Mouse (Mus musculus): ENCODE results near the gene St7. TPM values are rescaled to one million over a fixed set of nuclear protein-coding genes. Genes with fewer than 3 reads are reported as not detected.

Gene St7
- total RNA-seq, 2 experiments from 2014 or later, result 28.7 to 44.5 TPM

DNA sequence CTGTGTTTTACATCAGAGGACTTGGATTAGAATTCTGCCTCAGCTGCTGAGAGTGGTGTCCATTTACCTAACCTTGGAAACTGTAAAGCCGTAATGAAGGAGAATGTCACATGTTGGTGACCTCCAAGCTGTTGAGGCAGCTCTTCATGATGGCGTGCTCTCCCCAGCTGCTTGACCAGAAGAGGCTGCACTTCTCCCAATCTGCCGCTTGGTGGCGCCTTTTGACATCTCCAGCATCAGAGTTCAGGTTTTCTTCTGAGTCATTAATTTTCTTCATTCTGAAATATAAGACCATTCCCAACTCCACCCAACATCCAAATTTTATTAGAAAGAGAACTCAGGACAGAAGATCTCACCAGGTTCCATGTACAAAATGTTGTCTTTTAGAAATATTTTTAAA is 232.5 kb downstream of the St7 start:
- no peak for DNase-seq (ENCODE audit: low spot score in 2 of 2)
- intact Hi-C loops (cut with DNase I), result loop anchor here (10.0 kb wide), 1 partner anchor 150 kb away; no protein-coding TSS in a partner anchor

DNA sequence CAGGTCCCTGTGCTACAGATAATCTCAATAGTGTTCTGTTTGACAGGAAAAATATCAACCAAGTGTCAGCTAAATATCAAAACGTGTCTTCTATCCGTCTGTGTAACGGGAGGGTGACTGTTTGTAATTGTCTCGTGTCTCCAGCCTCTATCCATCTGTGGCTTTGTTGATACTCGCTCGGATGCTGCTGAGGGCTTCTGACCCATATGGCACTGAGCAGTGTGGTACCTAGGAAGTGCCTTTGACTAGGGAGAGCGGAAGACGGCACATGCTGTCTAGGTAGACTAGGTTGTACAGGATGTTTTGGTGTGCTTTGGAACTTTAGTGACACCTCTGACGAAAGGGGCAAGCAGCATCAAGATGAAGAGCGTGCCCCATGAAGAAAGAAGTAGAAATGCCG is 235.0 kb downstream of the St7 start:
- intact Hi-C loops (cut with DNase I), result loop anchor here (10.0 kb wide), 1 partner anchor 147 kb away; no protein-coding TSS in a partner anchor
- no peak for DNase-seq (ENCODE audit: low spot score in 2 of 2)

DNA sequence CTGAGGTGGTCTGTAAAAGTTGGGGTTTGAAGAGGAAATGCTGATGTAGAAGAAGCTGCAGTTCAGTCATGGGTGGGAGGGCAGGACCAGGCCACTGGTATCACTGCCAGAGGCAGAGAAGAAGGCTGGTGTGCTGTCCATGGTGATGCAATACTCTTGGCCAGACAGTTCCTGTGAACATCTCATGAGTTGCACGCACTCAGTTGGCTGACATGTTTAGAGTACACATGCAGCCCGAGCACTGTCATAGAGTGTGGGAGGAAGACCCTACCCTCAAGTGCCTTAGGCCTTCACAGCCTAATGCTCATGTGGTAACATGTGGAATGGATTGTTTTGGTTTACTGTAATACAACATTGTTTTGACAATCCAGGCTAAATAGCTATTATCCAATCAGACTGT is 238.5 kb downstream of the St7 start:
- no peak for DNase-seq (ENCODE audit: low spot score in 2 of 2)
- intact Hi-C loops (cut with DNase I), result no loop called here

DNA sequence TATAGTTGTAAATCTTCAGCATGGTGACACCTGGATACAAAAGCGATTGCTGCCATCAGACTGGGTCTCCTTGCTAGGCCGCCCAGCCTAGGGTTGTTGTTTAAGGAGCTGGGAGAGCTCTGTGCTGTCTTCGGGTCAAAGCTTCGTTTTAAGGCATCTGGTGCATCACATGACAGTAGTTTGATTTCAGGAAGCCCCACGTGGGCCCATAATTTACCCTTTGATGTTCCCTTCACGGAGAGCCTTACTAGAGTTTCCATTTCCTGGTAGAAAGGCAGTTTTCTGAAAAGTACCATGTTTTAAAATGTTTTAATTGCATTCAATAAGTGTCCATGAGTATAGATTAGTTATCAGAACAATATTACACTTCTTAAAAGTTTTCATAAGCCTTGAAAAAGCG is 239.1 kb downstream of the St7 start:
- intact Hi-C loops (cut with DNase I), result no loop called here
- no peak for DNase-seq (ENCODE audit: low spot score in 2 of 2)

DNA sequence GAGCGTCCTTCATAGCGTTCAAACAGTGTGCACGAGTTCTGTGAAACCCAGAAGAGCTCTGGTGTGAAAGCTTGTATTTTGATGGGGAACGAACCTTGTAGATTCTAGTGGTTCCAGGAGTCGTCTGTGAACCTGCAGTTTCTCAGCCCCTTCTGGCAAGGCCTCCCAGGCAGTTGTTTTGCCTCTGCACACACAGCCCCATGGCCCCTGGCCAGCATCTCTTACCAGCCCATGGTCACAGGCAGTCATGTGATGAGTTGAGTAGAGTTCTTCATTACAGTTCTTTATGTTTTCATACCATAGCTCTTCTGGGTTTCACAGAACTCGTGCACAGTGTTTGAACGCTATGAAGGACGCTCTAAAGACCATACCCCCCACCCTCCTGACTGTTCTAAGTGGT is 240.1 kb downstream of the St7 start:
- DNase-seq (ENCODE audit: low spot score in 2 of 2), result no peak
- intact Hi-C loops (cut with DNase I), result no loop called here

GRCm38 (mm10) chr6:17938631-17939346 is 246.1 kb downstream of the St7 start:
- DNase-seq (ENCODE audit: low spot score in 2 of 2), result peak in 1 of 2 experiments; percentile 22
- intact Hi-C loops (cut with DNase I), result no loop called here

GRCm38 (mm10) chr6:17941916-17942315 is 249.2 kb downstream of the St7 start:
- intact Hi-C loops (cut with DNase I), result no loop called here
- no peak for DNase-seq (ENCODE audit: low spot score in 2 of 2)

GRCm38 (mm10) chr6:17942344-17942743 is 249.6 kb downstream of the St7 start:
- intact Hi-C loops (cut with DNase I), result no loop called here
- no peak for DNase-seq (ENCODE audit: low spot score in 2 of 2)

GRCm38 (mm10) chr6:17943877-17944617 is 251.3 kb downstream of the St7 start:
- DNase-seq (ENCODE audit: low spot score in 2 of 2), result no peak
- intact Hi-C loops (cut with DNase I), result no loop called here

GRCm38 (mm10) chr6:17946456-17946855 is 253.7 kb downstream of the St7 start:
- no peak for DNase-seq (ENCODE audit: low spot score in 2 of 2)
- intact Hi-C loops (cut with DNase I), result no loop called here

DNA sequence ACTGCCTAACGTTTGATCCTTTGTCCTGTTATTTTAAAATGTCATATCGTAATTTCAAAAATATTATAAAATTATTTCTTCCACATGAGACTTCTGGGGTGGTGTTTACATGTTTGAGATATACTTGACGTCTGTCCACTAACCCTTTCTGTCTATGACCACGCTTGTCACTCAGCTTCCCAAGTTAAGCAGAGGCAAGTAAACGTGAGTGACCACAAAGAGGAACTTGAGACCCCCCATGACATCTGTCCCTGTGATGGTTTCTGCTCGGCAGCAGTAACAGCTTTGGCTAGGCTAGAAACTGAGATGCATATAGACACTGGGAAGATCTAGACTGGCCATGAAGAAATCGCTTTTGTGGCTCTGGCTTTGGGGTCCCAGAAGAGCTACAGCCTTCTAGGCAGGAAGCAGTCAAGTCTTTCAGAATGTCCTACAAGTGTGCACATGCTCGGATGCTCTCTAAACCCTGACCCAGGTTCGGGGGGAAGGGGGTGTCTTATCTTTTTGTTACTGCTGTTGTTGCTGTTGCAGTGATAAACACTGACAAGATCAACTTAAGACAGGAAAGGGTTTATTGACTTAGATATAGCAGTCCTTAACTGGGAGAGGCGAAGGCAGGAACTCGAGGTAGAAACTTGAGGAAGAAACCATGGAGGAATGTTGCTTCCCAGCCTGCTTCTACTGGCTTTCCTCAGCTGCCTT is 254.5 kb downstream of the St7 start:
- intact Hi-C loops (cut with DNase I), result no loop called here
- no peak for DNase-seq (ENCODE audit: low spot score in 2 of 2)

DNA sequence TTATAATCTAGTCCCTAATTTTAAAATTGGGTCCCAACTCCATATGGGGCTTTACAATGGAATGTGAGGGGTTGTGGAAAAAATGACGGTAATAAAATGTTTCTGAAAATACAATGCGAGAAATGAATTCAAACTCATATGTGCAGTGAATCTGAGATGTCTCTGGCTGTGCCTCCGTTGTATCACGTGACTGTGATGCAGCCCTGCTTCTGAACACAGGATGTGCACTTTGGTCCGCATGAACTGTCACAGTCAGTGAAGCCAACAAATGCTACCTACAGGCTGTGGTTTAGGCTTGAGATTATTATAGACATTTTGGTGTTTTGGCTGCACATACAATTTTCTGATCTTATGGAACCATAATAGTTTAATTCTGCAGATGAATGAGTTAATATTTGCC is 256.4 kb downstream of the St7 start:
- intact Hi-C loops (cut with DNase I), result no loop called here
- no peak for DNase-seq (ENCODE audit: low spot score in 2 of 2)

DNA sequence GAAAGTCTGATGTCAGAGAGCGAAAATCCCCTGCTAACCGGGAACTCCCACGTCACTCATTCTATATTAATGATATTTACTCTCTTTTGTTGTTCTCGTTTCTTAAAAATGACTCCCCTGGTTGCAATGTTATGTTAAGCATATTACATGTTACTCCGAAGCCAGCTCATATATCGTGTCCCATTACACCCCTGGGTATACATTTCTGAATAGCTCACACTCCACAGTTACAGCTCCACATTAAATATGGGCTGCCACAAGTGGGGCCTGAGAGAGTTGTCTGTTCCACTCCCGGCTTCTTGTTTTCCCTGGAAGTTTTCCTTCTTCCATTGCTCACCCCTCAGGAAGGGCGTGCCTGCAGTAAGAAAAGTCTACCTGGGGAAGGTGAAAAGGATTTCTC is 259.0 kb downstream of the St7 start:
- no peak for DNase-seq (ENCODE audit: low spot score in 2 of 2)
- intact Hi-C loops (cut with DNase I), result no loop called here

GRCm38 (mm10) chr6:17963455-17963854 is 270.7 kb downstream of the St7 start:
- DNase-seq (ENCODE audit: low spot score in 2 of 2), result no peak
- intact Hi-C loops (cut with DNase I), result no loop called here

DNA sequence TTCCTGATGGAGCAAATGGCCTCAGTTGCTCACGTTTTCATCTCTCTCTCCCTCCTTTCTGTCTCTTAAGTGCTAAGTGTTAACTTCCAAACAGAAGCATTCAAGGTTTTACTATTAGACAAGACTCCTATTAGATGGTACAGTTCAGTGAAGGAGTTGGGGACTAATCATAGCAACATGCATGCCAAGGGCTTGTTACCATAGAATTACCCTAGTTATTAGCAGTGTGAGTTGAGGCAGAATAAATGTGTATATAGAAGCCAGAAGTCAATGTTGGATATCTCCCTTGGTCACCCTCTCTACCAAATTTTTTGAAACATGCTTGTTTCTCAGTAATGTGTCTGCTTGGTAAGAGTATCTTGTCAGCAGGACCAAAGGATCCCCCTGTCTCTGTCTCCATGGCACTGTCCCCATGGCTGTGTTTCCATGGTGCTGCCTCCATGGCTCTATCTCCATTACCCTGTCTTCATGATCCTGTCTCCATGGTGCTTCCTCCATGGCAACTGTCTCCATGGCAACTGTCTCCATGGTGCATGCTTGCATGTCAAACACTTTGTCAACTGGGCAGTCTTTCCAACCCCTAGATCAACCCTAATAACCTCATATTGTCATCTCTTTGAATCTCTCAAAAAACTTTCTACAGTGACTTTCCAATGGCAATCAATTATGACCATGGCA is 275.9 kb downstream of the St7 start:
- intact Hi-C loops (cut with DNase I), result no loop called here
- no peak for DNase-seq (ENCODE audit: low spot score in 2 of 2)

DNA sequence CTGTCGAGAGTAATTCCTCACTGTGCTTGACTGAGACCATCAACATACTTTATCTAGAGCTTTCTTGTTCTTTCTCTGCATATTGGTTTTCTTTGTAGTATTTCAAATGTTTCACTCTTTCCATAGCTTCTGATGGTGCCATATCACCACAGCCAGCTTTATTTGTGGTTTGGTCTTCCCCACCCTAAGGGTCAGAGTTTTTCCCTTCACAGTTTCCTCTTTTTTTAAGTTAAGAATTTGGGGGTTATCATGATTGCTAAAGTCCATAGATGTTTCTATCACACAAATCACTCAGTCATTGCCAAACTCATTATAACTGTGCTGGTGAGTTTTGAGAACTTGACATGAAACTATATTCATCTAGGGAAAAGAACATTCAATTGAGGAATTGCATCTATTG is 277.1 kb downstream of the St7 start:
- DNase-seq (ENCODE audit: low spot score in 2 of 2), result no peak
- intact Hi-C loops (cut with DNase I), result no loop called here

DNA sequence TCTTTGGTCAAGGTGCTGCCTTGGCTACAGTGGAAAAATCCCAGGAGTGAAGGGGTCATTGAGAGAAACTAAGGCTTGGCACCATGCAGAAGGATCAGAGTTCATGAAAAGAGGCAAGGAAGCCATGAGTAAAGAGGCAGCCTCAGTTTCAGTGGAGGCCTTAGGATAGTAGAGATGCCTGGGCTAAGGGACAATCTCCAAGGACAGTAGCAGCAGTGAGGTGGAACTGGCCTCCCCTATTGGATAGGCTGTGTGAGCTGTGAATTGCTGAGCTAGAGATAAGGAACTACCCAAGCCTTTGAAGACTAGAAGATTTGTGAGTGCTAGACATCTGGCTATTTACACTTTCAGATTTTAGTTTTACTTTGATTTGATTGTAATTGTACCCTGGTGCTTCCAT is 278.7 kb downstream of the St7 start:
- no peak for DNase-seq (ENCODE audit: low spot score in 2 of 2)
- intact Hi-C loops (cut with DNase I), result no loop called here

GRCm38 (mm10) chr6:17974416-17974815 is 281.7 kb downstream of the St7 start:
- DNase-seq (ENCODE audit: low spot score in 2 of 2), result no peak
- intact Hi-C loops (cut with DNase I), result no loop called here

DNA sequence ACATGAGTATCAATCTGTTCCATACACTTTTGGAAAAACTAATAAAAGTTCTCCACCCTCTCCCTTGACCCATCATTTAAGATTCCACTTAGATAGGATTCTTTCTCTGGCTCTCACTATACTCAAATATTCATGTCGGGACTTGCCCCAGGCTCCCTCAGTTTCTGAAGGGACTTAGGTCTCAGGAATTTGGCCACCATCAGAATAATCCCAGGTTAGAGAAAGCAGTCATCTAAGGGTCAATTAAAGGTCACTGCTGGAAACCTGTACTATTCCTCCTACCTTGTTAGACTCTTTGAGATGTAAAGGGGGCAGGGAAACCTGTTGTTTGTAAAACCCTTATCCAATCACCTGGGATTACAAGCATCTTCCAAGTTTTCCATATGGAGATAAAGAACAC is 284.4 kb downstream of the St7 start:
- intact Hi-C loops (cut with DNase I), result no loop called here

GRCm38 (mm10) chr6:17978324-17978723 is 285.6 kb downstream of the St7 start:
- no peak for DNase-seq (ENCODE audit: low spot score in 2 of 2)
- intact Hi-C loops (cut with DNase I), result no loop called here

More for the DNA sequence above, 284.4 kb downstream of the St7 start:
- DNase-seq (ENCODE audit: low spot score in 2 of 2), result no peak

All from left cerebral cortex, postnatal 36 days (tissue).